Mouse (Mus musculus): ENCODE measurements around the gene Rassf4. TPM values are rescaled to one million over a fixed set of nuclear protein-coding genes. Genes with fewer than 3 reads are reported as not detected.

Gene Rassf4
- polyA plus RNA-seq, 1 experiment = 0.07 TPM

- H3K27me3 ChIP-seq (ENCODE audit: control insufficient read depth) = no peaks in the 10 kb centered on the region
- H3K9me3 ChIP-seq (ENCODE audit: control insufficient read depth, low read length) = no peaks in the 10 kb centered on the region; the same call in 1 of the 2 replicates
- TF ChIP-seq GATA1 (IDR thresholded peaks at IDR 0.05; ENCODE audit: low read length) (no peak), TAL1 (IDR thresholded peaks at IDR 0.05; ENCODE audit: low read length) (no peak)
Measured at GRCm38 (mm10) chr6:116649811-116650210, 23.9 kb downstream of the Rassf4 start.

GRCm38 (mm10) chr6:116647763-116648162 is 26.0 kb downstream of the Rassf4 start:
- H3K9me3 ChIP-seq (ENCODE audit: control insufficient read depth, low read length) = no peaks in the 10 kb centered on the region; the same call in 1 of the 2 replicates
- no peak for TF ChIP-seq TAL1 (IDR thresholded peaks at IDR 0.05; ENCODE audit: low read length)
- no peak for TF ChIP-seq GATA1 (IDR thresholded peaks at IDR 0.05; ENCODE audit: low read length)
- no peaks in the 10 kb centered on the region for H3K27me3 ChIP-seq (ENCODE audit: control insufficient read depth)
- H3K4me3 ChIP-seq (replicated peaks) = no peak overlapping the region
- H3K36me3 ChIP-seq (ENCODE audit: control insufficient read depth) = no peaks in the 10 kb centered on the region
- H3K4me1 ChIP-seq (ENCODE audit: control insufficient read depth) = peaks cover 7% of the 10 kb centered on the region

More at GRCm38 (mm10) chr6:116649811-116650210, 23.9 kb downstream of the Rassf4 start:
- no peaks in the 10 kb centered on the region for H3K36me3 ChIP-seq (ENCODE audit: control insufficient read depth)
- H3K4me1 ChIP-seq (ENCODE audit: control insufficient read depth) = peaks cover 7% of the 10 kb centered on the region
- no peak overlapping the region for H3K4me3 ChIP-seq (replicated peaks)

- no peaks in the 10 kb centered on the region for H3K4me1 ChIP-seq (ENCODE audit: control insufficient read depth)
- H3K4me3 ChIP-seq (replicated peaks) = no peak overlapping the region
- H3K36me3 ChIP-seq (ENCODE audit: control insufficient read depth) = no peaks in the 10 kb centered on the region
- no peak for TF ChIP-seq GATA1 (IDR thresholded peaks at IDR 0.05; ENCODE audit: low read length)
- TF ChIP-seq TAL1 (IDR thresholded peaks at IDR 0.05; ENCODE audit: low read length) = no peak
- no peaks in the 10 kb centered on the region for H3K27me3 ChIP-seq (ENCODE audit: control insufficient read depth)
- no peaks in the 10 kb centered on the region; the same call in 1 of the 2 replicates for H3K9me3 ChIP-seq (ENCODE audit: control insufficient read depth, low read length)
Measured at GRCm38 (mm10) chr6:116644335-116644734, 29.4 kb downstream of the Rassf4 start.

- no peaks in the 10 kb centered on the region; the same call in 1 of the 2 replicates for H3K9me3 ChIP-seq (ENCODE audit: control insufficient read depth, low read length)
- TF ChIP-seq TAL1 (IDR thresholded peaks at IDR 0.05; ENCODE audit: low read length) = no peak
- no peak for TF ChIP-seq GATA1 (IDR thresholded peaks at IDR 0.05; ENCODE audit: low read length)
Measured at GRCm38 (mm10) chr6:116643881-116644280, 29.9 kb downstream of the Rassf4 start.

DNA sequence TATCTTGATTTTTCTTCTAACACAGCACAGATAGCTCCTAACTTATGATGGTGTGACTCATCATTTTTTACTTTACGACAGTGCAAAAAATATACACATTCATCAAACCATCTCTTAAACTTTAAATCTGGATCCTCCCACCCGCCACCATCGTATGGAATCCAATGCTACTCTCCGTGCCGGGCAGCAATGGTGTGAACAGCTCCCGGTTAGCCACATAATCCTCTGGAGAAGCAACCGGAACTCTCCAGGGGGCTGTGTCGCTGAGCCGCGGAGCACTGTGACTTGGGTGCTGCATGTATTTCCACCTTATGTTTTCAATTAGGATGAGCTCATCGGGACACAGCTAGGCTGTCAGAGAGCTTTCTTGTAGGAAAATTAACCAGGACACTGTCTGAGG is 30.8 kb downstream of the Rassf4 start:
- TF ChIP-seq TAL1 (IDR thresholded peaks at IDR 0.05; ENCODE audit: low read length) (no peak), GATA1 (IDR thresholded peaks at IDR 0.05; ENCODE audit: low read length) (no peak)
- no peaks in the 10 kb centered on the region for H3K27me3 ChIP-seq (ENCODE audit: control insufficient read depth)
- H3K4me3 ChIP-seq (replicated peaks) = no peak overlapping the region
- H3K36me3 ChIP-seq (ENCODE audit: control insufficient read depth) = no peaks in the 10 kb centered on the region
- no peaks in the 10 kb centered on the region for H3K4me1 ChIP-seq (ENCODE audit: control insufficient read depth)
- no peaks in the 10 kb centered on the region for H3K9me3 ChIP-seq (ENCODE audit: control insufficient read depth, low read length)

More at GRCm38 (mm10) chr6:116643881-116644280, 29.9 kb downstream of the Rassf4 start:
- Histone ChIP-seq H3K36me3 (ENCODE audit: control insufficient read depth) (no peaks in the 10 kb centered on the region), H3K4me3 (replicated peaks) (no peak overlapping the region), H3K4me1 (ENCODE audit: control insufficient read depth) (no peaks in the 10 kb centered on the region), H3K27me3 (ENCODE audit: control insufficient read depth) (no peaks in the 10 kb centered on the region)

DNA sequence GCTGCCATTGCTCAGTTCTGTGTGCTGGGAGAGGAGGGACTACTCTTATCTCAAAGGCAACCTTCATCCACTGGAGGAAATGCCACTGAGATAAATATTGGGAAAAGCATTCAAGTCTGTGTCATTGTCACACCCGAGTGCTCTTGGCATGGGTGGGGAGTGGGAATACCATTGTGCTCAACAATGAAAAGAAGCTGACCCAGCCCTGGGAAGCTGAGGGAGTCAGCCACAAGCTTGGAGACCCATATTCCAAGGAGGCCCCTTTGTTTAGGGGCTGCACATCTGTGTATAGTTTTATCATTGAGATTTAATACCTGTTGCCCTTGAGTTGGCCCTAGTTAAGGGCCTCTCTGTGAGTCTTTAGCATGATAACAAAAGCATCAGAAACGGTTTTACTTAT is 34.1 kb downstream of the Rassf4 start:
- no peaks in the 10 kb centered on the region for H3K4me1 ChIP-seq (ENCODE audit: control insufficient read depth)
- H3K4me3 ChIP-seq (replicated peaks) = no peak overlapping the region
- no peak for TF ChIP-seq TAL1 (IDR thresholded peaks at IDR 0.05; ENCODE audit: low read length)
- no peak for TF ChIP-seq GATA1 (IDR thresholded peaks at IDR 0.05; ENCODE audit: low read length)
- H3K36me3 ChIP-seq (ENCODE audit: control insufficient read depth) = no peaks in the 10 kb centered on the region
- H3K9me3 ChIP-seq (ENCODE audit: control insufficient read depth, low read length) = no peaks in the 10 kb centered on the region
- H3K27me3 ChIP-seq (ENCODE audit: control insufficient read depth) = no peaks in the 10 kb centered on the region

DNA sequence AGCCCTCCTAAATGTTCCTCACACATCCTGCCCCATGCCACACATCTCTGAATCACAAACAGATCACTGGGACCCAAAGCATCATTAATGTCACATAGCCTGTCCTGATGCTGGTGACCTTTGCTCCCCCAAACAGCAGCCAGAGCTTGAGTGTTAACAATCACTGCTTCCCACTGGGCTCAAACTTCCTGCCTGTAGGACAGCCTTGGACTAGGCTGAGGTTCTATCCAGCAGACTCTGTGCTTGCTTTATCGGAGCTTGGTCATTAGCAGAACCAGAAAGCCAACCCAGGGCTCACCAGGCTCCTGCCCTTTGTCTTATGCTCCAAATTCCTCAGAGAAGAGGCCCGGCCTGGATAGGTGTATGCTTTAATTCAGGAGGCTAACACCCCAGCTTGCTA is 34.9 kb downstream of the Rassf4 start:
- Histone ChIP-seq H3K4me3 (replicated peaks) (no peak overlapping the region), H3K9me3 (ENCODE audit: control insufficient read depth, low read length) (no peaks in the 10 kb centered on the region), H3K4me1 (ENCODE audit: control insufficient read depth) (no peaks in the 10 kb centered on the region), H3K36me3 (ENCODE audit: control insufficient read depth) (no peaks in the 10 kb centered on the region), H3K27me3 (ENCODE audit: control insufficient read depth) (no peaks in the 10 kb centered on the region)
- no peak for TF ChIP-seq GATA1 (IDR thresholded peaks at IDR 0.05; ENCODE audit: low read length)
- TF ChIP-seq TAL1 (IDR thresholded peaks at IDR 0.05; ENCODE audit: low read length) = no peak

- Histone ChIP-seq H3K4me1 (ENCODE audit: control insufficient read depth) (no peaks in the 10 kb centered on the region), H3K27me3 (ENCODE audit: control insufficient read depth) (no peaks in the 10 kb centered on the region), H3K36me3 (ENCODE audit: control insufficient read depth) (no peaks in the 10 kb centered on the region), H3K9me3 (ENCODE audit: control insufficient read depth, low read length) (no peaks in the 10 kb centered on the region), H3K4me3 (replicated peaks) (no peak overlapping the region)
- no peak for TF ChIP-seq GATA1 (IDR thresholded peaks at IDR 0.05; ENCODE audit: low read length)
- no peak for TF ChIP-seq TAL1 (IDR thresholded peaks at IDR 0.05; ENCODE audit: low read length)
Measured at GRCm38 (mm10) chr6:116637496-116637895, 36.3 kb downstream of the Rassf4 start.

GRCm38 (mm10) chr6:116636581-116637235 is 37.0 kb downstream of the Rassf4 start:
- Histone ChIP-seq H3K4me3 (replicated peaks) (no peak overlapping the region), H3K36me3 (ENCODE audit: control insufficient read depth) (no peaks in the 10 kb centered on the region), H3K4me1 (ENCODE audit: control insufficient read depth) (no peaks in the 10 kb centered on the region), H3K27me3 (ENCODE audit: control insufficient read depth) (no peaks in the 10 kb centered on the region), H3K9me3 (ENCODE audit: control insufficient read depth, low read length) (no peaks in the 10 kb centered on the region)
- no peak for TF ChIP-seq GATA1 (IDR thresholded peaks at IDR 0.05; ENCODE audit: low read length)

Measured in erythroblast, embryonic 14.5 days (primary cell).